Mouse (Mus musculus): ENCODE data around the gene Foxj3. TPM values are rescaled to one million over a fixed set of nuclear protein-coding genes. Genes with fewer than 3 reads are reported as not detected.
A peak's percentile ranks its signal among the peaks of the same experiment; 100 is the strongest.
"Not testable (repeated sequence)": the region's sequence is repeated elsewhere in the genome, so short reads cannot be mapped to it uniquely, and the experiment has no call there.

The Foxj3 gene
- 10 to 100 TPM; 51.3 to 53.5 TPM for total RNA-seq (2021)

DNA sequence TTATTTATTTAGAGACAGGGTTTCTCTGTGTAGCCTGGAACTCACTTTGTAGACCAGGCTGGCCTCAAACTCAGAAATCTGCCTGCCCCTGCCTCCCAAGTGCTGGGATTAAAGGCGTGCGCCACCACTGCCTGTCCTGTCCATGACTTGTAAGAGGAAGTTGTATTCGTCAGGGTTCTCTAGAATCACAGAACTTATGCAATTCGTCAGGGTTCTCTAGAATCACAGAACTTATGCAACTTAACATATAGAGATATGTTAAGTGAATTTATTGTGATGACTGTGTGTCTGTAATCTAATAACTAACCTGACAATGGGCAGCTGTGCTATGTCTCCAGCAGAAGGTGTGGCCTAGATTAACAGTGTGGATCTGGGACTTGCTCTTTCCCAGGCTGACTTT is at the start of gene Foxj3:
Foxj3 (plus strand) TSS at position 390 of the 400 bp plus-strand sequence.
- DNase-seq: not testable (repeated sequence)

DNA sequence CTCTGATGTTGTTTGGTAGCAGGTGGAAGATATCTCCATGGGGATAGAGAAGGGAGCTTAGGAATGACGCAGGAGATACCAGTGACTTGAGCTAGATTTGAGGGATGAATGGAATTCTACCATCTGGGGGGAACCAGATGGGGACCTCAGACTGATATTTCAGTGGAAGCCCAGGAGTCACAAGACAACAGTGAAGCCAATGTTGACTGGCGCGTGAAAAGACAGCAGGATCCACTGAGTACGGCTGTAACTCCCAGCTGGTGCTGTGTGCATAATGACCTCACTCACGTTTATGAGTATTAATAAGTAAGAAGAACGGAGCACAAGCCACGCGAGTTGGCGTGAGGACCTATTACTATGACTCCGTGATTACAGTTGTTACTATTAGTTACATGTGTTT is 47.1 kb upstream of the Foxj3 start:
- no peak for DNase-seq

DNA sequence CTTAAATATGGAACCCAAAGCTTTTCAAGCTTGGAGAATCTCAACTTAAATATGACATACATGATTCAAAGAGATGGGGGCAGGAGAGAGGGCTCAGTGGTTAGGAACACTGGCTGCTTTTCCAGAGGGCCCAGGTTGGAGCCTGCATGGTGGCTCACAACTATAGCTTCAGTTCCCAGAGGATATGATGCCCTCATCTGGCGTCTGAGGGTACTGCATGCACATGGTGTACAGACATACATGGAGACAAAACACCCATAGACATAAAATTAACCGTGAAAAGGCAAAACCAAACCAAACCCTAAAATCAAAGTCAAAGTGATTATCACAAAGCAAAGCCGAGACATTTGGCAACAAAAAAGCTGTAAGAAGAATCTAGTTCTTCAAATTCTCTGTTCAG is 46.0 kb upstream of the Foxj3 start:
- DNase-seq: peak; percentile 62

DNA sequence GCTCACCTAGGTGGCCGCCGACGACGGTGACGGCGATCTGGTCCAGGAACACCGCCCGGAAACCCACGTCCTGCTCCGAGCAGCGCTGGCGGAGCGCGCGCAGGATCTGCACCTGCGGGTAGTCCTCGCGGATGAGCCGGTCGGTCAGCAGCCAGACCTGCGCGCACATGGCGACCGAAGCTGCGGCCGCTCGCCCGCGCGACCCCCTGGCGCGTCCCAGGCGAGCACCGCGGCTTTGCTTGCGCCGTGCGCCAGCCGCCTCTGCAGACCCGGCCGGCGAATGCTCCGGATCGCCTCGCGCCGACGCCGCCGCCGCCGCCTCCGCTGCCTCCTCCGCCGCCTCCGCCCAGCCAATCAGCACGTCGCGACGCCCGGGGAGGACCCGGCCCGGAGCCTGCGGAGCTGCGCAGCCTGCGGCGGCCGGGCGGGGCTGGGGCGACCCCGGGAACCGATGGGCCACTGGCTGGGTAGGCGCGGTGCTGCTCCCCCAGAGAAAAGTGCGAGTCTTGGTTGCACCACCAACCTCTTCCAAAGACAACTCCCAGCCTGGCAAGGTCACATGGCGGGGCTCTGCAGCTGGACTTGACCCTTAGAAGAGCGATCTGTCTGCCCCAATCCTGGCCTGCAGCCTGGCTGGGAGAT is 44.4 kb upstream of the Foxj3 start, which contains the start of gene Rimkla:
Rimkla (minus strand) TSS at position 338 of the 642 bp plus-strand sequence.
- DNase-seq: peak; percentile 75

DNA sequence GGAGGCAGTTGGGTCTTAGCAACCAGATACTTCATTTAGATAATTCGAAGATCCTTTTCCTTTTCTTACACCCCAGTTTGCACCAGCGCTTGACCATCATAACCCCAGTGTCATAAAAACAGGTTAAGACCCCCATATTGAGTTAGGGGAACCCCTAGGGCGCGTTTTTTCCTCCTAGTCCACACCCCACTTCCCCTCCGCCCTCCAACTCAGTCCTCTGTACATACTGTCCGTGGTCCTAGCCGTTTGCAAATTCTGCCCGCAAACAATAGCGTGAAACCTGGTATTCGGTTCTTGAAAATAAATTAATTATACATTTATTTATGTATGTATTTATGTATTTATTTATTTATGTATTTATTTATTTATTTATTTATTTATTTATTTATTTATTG is 43.9 kb upstream of the Foxj3 start:
- DNase-seq: no peak

DNA sequence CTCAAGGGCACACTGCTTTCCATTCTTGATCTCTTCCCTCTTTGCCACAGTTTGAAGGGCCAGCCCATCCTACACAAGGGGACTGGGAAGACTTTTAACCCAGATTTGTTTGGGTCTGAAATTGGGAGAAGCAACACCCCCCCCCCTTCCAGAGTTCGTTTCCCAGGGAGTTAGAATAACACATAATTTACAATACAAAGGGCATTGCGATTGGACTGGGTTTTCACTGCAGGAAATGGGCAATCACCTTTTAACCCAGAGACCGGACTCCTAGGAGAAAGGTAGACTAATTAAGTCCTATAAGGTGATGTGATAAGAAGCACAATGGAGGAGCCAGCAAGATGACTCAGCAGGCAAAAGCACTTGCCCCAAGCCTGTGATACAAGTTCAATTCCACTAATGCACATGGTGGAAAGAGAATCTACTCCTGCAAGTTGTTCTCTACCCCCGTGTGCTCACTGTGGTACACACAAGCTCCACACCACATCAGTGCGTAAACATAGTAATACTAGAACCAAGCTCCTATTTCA is 38.4 kb upstream of the Foxj3 start:
- no peak for DNase-seq

DNA sequence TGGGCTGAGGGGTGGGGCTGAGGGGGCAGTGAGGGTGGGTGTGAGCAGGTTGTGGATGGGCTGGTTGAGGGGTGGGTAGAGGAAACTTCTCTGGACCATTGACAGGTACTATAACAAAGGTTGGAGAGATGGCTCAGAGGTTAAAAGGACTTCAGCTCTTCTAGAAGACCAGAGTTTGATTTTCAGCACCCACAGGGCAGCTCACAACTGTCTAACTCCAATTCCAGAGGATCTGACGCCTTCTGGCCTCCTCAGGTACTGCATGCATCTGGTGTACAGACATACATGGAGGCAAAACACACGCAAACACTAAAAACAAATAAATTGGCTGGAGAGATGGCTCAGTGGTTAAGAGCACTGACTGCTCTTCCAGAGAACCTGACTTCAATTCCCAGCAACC is 25.2 kb upstream of the Foxj3 start:
- no peak for DNase-seq

DNA sequence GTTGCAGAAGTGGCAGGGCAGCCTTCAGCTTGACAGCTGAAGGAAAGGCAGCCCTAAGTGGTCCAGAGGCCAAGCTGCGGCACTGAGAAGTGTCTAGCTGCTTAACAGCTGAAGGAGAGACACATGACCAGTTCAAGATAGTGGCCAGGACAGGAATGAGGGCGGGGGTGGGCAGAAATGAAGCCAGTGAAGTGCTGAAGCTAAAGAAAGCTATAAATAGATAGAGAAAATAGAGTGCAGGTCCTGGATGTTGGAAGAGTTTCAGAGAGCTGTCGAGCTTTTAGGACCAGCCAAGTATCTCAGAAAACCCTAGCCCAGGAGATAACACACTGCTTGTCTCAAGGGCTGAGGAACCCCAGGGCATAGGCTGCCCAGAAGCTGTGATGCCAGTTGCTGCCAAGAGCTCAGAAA is 24.1 kb upstream of the Foxj3 start:
- DNase-seq: peak; percentile 48

DNA sequence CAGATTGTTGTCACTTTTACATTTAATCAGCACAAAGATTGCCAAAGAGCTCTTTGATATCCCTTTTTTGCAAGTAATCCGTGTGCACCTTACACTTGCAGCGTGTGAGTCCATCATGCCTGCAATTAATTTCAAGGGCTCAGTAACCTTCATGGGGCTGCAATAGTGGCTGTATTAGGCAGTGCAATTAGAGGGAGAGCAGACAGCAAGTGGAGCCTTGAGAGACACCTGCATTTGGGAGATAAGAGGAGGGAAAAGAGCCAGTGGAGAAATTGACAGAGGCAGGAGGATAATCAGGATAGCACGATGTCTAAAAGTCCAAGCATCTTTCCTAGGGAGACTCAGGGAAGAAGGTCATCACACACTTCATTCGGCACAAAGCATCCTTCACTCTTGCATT is 13.2 kb upstream of the Foxj3 start:
- no peak for DNase-seq

DNA sequence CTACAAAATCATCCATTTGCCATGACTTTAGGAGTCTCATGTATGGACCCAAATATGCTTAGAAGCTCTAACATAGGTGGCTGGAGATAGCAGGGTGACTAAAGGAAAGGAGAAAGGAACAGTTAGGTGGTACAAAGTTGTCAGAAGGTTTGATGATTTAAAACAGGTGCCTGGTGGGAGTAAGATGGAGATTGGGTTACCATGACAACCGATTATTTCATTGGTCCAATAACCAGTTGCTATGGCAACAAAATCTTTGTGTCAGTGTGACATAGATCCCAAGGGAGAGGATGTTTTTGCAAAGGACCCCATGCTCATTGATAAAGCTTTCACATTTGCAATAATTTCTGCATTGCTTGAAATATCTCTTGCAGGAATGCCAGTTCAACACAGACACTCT is 12.8 kb upstream of the Foxj3 start:
- DNase-seq: no peak

DNA sequence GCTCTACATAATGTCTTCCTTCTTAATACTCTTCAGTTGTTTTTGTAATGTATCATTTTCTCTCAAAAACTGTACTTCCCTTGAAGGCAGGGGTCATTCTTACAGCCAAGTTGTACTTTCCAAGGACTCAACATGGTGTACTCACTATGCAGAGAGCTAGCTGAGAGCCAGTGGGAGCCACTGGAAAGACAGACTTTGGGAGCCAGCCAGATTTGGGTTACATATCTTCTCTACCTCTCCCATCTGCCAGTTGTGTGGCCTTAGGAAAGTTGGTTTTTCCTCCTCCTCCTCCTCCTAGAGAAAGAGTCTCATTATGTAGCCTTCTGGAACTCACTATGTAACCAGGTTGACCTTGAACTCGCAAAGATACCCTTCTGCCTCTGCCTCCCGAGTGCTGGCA is 12.3 kb upstream of the Foxj3 start:
- DNase-seq: no peak

DNA sequence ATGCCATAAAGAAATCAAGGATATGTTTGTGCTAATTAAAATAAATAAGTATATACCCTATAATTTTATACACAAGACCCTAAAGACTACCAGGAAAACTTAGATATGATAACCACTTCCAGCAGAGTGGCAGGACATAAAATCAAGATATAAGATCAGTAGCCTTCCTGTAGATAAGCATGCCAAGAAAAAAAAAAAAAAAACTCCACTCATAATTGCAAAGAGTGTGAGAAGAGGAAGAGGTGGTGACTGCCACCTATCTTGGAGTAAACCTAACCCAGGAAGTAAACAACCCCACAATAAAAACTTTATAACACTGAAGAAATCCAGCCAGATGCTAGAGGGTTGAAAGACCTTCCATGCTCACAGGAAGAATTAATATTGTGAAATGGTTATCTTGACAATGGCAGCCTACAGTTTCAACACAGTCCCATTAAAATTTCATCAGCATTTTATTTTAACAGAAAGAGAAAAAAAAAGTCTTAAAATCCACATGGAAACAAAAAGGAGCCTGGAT is 10.4 kb upstream of the Foxj3 start:
- DNase-seq: no peak

DNA sequence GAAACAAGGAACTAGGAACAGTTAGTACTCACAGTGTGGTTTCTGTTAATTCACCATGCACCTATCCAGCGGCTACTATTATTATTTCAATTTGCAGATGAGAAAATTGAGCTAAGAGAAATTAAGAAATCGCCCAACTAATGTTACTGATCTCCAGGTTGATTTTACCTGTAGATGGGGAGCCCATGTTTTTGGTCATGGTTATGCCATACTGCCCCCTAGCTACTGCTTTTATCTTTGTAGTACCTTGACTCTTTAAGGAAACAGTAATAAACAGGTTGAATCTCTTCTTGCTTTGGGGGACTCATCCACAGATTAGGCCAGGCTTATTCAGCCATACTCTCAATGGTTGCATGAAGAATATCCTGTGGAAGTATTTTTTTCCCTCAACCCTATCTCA is 5.0 kb upstream of the Foxj3 start:
- DNase-seq: no peak

DNA sequence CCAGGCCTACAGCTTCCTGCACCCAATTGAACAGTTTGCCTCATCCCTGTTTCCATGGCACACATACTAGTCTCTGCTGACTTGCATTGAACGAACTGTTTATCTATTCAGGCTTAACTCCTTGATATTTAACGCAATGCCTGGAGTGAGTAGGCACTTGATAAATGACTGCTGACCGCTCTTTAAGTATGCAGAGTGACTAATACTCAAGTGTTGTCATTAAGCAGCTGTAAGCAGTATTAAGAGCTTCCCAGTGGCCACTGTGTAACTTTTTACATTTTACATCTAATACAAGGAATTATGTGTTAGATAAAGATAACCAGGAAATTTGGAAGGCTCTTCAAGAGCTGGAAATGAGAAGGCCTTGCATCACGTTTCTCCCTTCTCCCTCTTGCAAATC is 1.7 kb upstream of the Foxj3 start:
- DNase-seq: no peak

DNA sequence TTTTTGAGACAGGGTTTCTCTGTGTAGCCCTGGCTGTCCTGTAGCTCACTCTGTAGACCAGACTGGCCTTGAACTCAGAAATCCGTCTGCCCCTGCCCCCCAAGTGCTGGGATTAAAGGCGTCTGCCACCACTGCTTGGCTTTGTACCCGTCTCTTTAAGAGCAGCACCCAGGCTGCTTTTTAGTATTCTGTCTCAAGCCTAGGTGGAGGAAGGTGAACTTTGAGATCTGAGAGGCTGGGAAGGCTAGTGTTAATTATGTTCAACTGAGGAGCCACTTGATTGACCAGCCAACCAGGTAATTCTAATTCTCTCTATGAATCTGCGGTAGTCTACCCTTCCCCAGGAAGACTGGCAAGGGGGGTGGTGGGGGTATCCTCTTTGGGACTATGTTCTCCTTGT is 632 bp downstream of the Foxj3 start:
- DNase-seq: no peak

DNA sequence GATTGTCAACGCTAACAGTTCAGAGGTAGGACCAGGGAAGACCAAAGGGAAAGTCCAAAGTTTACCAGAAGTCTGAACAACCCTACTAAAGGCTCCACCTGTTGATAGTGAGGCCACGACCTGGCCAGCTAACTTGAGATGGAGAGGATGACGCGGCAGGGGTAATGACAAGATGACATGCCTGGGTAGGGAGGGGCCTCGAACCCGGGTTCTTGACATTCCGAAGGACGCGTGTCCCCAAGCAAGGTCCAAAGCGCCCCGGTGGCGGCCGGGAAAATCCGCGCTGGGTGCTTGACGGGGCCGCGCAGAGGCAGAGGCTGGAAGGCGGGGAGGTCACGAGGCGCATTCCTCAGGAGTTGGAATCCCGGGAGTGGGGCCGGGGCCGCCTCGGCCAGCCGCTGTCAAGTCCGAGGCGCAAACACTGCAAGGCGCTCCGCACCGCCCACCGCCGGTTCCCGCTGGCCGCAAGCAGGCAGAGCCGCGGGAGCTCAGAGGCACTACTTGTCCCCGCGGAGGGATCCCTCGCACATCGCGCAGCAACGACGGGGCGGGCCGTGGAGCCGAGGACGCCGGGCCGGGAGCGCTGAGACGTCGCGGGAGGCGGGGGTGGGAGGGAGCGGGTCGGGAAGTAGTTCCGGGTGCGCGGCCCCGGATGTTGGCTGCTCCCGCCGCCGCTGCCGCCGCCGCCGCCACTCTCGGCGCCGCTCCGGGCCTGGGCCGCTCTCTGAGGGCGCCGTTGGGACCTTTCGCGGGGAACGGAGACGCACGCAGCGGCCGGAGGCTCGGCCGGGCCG is 2.4 kb downstream of the Foxj3 start, which contains the start of gene Frg2f1:
Frg2f1 (minus strand) TSS at position 499 of the 794 bp plus-strand sequence.
- DNase-seq: peak; percentile 97

DNA sequence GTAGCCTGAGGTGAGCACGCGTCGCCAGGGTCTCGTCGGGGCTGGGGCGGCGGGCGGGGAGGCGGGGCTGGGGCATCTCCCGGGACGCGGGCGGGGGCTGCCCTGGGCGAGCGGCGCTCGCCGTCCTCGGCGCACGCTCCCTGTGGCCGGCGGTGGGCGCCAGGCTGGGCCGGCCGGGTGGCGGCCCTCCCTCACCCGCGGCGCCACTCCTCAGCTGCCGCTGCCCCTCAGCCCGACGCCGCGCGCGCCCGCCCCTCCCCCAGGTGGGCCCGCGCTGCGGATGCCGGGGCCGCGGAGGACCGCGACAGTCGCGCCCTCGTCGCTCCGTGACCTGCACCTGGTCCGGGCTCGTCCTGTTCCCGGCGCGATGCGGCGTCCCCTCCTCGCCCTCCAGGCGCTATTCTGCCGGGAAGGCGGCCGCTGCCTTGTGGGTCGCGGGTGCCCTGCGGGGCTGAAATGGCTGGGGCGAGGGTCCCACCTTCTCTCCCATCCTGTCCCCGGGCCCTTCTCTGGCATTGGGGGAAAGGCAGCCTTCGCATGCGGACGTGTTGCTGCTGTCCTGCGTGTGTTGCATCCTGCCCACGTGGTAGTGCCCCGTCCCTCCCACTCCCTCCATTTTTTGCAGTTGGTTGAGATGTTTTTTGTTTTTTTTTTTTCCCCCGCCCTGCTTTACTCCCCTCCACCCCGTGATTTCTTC is 3.2 kb downstream of the Foxj3 start:
- peak; percentile 54 for DNase-seq

DNA sequence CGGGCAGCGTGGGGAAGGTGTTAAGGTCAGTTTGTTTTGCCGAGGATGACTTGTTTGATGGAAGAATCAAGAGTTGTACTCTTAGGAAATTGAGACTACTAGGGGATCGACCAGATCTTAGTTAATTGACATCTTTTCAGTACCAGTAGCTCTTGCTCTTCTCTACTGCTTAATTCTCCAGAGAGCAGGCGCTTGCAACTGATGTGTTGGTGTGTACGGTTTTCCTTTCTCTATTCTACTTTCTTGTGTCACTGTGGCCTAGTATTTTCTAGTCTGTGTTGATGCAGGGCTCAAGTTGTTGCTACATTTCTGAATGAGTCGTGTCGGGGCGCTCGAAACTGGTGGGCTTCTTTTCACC is 3.7 kb downstream of the Foxj3 start:
- no peak for DNase-seq

DNA sequence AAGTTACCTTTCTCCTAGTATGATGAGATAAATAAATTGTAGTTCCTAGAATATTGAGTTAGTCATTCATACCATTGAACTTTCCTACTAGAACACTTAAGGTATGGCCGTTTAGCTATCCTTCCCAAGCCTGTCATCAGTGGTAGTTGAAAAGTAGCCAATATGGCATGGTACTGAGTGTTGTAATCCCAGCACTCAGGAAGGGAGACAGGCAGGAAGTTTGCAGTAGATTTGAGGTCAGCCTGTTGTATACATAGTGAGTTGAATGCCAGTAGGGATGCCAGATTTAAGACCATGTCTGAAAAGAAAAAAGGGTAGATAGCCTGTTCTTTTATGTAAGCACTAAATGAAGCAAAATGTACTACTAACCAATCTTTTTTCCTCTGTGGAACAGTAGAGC is 14.1 kb downstream of the Foxj3 start:
- no peak for DNase-seq

DNA sequence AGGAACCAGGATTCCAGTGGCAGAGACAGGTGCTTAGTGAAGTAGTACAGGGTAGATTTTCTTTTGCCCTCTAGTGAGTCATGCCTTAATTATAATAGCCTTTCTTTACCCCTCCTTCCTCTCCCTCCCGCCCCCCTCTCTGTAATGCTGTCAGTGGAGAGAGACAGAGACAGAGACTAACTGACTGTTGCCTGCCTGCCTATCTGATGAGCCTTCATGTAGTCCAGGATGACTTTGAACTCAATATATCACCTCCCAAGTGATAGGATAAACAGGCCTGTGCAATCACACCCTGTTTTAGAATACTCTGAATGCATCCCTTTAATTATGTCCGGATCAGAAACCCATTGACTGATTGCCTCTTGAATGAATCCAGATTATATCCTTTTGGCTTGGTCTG is 18.7 kb downstream of the Foxj3 start:
- DNase-seq: no peak

DNA sequence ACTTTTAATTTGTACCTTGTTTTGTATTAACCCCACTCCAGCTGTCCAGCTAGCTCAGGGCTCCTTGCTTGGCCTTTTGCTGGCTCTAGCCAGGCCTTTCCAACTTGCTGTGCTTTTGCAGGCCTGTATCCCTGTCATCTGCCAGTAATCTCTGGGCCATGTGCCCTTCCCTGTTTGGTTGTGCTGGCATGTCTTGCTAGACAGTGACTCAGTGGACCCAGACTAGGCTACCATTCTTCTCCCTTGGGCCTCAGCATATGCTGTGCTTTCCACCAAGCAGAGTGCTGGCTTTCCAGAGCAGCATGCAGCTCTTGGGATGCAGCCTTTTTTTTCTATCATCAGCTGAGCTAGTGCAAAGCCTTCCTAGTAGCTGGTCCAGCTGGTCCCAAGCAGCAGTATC is 26.3 kb downstream of the Foxj3 start:
- DNase-seq: no peak

DNA sequence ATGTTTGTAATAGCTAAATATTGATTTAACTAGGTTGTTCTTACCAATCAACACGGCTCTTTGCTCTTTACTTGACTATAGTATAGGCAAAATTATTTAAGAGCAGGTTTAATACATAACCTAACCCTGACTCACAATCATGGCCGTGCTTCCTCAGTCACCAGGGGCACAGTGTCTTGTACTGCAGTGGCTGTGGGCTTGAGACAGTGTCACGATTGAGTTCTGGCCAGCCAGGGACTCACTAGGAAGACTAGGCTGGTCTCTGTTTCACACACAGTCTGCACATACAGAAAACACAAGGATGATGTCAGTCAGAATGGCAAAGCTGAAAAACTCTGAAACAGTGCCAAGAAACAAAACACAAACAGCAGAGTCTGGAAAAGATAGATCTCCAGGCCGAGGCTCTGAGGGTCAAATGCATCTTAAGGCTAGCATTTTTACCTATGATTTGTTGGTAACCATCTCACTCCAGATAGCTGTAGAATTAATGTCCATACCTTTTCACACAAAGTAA is 29.6 kb downstream of the Foxj3 start:
- no peak for DNase-seq

DNA sequence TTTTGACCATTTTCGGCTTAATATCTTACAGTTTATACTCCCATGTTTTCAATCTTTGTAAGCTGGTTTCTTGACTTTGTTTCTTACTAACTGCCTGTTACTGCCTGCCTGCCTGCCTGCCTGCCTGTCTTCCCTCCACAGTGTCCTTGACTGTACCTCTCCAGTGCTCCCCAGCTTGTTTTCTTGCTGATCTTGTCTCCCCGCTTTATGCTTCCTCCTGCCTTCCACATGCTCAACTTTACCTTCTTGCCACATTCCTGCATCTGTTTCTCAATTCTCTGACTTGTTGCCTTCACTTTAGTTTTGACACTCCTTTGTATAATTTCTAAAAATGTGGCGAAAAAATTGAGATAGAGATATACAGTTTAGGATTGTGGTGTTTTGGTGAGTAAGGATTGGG is 35.9 kb downstream of the Foxj3 start:
- no peak for DNase-seq
